Mouse (Mus musculus) right cerebral cortex, adult 2 months (tissue): ENCODE data around the gene Ythdf1.

ENCODE experiments used
- DNase-seq, 2 experiments: peaks; one replicate each; pipeline ENCODE4 v3.0.0; 2021 to 2022; ENCODE audit warnings: low spot score in 2 of 2

Gene Ythdf1

DNA sequence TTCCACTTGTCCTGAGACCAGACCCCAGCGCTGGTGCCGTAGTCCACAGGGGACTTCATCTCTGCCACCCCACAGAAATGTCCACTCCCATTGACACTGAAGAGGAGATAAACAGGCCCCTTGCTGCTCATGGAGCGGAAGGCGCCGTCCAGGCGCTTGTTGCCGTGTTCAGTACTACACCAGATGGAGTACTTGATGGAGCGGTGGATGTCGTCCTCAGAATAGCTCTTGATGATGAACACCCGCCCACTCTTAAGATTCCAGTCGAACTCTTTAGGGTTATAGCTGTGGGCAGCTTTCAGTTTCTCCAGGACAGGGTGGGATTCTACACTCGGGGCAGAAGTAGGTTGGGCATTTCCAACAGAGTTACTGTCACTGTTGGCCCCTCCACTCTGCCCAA, 9.8 kb downstream of the Ythdf1 start:
- DNase-seq = peak in 1 of 2 experiments; percentile 35

DNA sequence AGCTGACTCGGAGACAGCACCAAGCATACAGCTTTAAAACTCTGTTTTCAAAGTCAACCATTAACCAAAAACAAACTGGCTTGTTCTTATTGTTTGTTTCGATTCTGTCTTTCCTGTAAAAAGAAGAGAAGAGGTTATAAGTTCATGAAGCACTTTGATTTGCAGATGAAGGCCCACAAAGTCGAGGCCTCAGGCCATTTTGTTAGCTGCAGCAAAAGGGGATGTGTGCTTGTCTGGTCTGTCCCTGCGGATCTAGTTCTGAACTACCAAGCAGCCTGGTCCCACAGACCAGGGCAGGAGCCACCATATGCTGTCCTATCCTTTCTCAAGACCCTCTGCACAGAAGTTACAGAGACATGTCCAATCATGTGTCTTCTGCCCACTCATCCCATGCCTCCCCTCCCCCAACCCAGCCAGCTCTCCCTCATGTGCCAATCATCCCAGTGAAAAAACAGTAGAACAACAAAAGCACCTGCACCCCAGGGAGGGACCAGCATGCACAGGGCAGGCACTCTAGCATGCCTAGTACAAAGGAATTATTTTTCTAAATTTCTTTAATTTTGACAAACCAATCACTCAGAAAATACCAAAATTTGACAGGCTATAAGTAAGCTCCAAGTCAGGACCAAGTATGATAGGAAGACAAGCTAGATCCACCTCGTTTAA, 15.1 kb downstream of the Ythdf1 start:
- DNase-seq = no peak

GRCm38 (mm10) chr2:180904435-180905208, 16.1 kb downstream of the Ythdf1 start:
- DNase-seq = peak; percentile 37 to 65

DNA sequence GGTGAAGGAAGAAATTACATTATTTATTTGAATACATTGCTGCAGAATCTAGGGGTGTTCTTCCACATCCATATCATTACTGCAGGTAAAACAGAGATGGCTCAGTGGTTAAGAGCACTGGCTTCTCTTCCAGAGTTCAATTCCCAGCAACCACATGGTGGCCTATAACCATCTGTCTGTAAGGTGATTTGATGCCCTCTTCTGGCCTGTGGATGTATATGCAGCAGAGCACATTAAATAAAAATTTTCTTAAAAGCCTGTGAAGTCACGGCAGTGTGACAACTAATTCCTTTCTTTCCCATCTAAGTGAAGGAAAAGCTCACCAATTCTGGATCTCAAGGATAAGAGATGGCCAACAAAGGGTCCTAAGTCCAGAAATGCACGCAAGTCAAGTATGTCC, 18.7 kb downstream of the Ythdf1 start:
- DNase-seq = peak; percentile 20 to 39

GRCm38 (mm10) chr2:180897857-180898256, 22.9 kb downstream of the Ythdf1 start:
- DNase-seq = peak; percentile 44 to 50

DNA sequence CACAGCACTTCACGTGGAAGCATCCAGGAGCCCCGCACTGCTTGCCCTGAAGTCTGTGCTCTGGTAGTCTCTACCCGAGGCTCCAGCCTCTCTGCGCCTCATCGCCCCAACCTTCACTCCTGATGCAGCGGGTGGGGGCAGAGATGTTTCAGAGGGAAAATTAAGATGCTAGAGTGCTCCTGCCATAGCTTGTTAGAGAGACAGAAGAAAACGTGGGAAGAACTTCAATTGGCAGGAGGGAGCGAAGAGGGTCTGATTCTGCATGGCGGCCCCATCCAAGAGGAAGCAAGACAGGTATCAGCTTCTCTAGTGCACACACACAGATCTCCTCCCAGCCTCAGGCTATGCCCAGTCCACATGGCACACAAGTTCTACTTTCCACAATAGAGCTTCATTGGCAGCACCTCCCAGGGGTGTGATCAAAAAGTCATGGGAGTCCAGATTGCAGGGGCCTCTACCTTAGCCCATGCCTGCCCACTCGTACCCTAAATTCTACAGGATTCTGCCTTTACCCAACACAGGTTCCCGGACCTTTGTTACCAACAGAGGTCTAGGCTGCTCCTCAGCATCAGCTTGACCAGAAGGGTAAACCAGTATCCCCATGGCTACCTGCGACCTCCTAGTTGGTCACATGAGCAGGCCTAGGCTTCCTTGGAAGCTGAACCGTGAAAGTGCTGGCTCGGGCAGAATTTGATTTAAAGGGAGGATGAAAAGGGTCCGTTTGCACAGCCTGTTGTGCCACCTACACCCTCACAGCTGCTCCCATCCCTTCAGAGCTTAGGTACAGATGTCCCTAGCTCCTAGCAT, 23.7 kb downstream of the Ythdf1 start:
- DNase-seq = peak; percentile 47 to 59

DNA sequence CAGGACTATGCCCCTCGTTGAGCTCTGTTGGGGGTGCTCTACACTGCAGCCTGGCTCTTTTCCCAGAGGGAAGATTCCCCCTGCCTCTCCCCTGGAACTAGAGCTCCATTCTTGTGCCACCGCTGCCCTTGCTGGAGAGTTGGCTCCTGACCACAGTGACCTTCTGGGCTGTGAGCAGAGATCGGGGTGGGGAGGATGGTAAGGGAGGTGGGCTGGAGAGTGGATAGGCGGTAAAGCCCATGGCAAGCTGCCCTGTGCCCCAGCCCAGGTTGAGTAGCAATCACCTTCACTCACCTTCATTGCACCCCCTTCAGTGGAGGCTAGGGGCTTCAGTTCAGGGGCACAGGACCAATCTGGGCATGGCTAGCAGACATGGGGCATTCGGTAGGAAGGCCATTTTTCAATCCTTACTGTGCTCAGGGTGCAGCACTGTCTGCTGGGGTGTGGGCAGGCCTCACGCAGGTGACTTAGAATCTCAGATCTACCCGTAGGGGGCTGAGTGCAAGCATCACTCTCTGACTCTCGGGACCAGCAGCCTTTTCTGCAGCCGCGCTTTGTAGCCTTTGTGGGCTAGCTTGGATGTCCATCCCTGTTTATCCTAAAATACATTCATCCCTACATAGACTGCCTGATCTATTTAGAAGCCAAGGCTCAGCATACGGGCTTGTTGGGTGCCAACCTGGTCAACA, 24.8 kb downstream of the Ythdf1 start:
- DNase-seq = peak; percentile 41 to 47

DNA sequence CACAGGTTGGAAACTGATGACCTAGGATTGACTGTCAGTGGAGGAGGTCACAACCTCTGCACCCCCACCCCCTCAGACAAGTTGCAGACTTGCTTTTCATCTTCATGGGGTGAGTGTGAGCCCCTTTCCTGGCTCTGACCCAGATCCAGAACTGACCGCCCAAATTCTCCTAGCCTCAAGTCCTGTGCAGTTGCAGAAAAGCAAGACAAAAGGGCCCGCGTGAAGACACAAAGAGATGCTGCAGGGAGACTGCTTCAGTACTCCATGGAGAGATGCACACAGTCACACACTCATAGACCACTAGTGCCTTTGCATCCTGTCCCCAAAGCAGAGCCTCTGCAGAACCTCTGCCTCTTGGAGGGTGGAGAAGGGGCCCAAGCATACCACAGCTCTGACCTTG, 25.4 kb downstream of the Ythdf1 start:
- peak in 1 of 2 experiments; percentile 29 for DNase-seq

GRCm38 (mm10) chr2:180894734-180895133, 26.0 kb downstream of the Ythdf1 start:
- peak; percentile 92 to 94 for DNase-seq

DNA sequence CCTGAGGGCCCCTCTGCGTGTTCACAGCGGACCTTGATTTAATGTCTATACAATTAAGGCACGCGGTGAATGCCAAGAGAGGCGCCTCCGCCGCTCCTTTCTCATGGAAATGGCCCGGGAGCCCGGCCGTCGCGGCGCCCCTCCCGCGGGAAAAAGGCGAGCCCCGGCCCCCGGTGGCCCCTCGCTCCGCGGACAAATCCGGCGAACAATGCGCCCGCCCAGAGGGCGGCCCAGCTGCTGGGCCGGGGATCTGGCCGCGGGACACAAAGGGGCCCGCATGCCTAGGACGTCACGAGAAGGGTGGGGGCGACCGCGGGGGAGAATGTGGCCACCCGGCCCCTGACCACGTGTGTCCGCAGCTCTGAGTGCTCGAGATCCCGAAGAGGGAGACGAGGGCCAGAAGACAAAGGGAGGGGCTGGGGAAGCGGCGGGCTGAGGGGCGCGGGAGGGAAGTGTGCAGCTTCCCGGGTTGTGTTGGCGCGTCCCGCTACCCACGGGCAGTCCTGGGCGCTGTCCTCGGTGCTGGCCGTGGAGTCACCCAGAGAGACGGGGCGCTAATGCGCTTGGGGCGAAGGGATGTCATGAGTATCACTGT, 26.6 kb downstream of the Ythdf1 start:
- DNase-seq = peak in 1 of 2 experiments; percentile 37

DNA sequence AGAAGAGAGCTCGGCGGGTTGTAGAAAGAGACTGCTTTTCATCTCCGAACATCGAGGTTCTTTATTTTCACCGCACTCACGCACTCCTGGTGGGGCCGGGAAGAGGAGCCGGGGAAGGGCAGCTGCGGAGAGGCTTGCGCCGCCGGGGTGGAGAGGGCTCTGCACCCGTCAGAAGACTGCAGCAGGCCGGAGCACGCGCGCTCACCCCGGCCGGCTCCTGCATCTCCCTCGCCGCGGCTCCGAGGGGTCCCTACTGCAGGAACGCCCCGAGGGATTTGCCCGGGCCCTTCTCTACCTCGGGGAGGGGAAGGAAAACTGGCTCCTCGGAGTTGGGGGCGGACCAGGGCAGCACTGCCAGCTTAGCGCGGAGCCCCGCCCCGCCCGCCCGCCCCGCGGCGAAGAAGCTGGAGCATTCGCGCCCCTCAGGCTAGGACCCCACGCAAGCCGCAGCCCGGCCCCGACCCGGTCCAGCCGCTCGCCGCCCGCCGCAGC, 27.2 kb downstream of the Ythdf1 start:
- peak; percentile 44 to 49 for DNase-seq

GRCm38 (mm10) chr2:180892841-180893521, 27.8 kb downstream of the Ythdf1 start:
- peak; percentile 92 to 94 for DNase-seq

DNA sequence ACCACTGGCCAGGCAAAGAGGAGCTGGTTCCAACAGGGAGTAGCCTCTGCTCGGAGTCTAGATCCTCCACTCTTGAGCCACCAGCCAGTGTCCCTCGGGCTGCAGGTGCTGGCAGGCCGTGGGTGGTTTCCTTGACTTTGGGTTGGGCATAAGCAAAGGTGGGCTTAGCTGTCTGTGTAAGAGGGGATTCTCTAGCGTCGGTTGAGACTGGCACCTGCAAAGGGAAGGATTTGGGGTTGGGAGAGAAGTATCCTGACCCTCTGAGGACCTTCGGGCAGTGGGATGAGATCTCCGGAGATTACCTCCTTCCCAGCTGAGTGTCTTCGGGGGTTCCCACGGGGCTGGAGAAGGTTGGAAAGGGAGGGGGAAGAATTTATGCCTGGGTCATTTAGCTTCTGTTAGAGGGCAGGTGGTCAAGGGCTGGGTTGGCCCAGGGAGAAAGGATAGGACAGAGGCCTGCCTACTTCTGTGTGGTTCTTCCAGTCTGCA, 28.9 kb downstream of the Ythdf1 start:
- no peak for DNase-seq

DNA sequence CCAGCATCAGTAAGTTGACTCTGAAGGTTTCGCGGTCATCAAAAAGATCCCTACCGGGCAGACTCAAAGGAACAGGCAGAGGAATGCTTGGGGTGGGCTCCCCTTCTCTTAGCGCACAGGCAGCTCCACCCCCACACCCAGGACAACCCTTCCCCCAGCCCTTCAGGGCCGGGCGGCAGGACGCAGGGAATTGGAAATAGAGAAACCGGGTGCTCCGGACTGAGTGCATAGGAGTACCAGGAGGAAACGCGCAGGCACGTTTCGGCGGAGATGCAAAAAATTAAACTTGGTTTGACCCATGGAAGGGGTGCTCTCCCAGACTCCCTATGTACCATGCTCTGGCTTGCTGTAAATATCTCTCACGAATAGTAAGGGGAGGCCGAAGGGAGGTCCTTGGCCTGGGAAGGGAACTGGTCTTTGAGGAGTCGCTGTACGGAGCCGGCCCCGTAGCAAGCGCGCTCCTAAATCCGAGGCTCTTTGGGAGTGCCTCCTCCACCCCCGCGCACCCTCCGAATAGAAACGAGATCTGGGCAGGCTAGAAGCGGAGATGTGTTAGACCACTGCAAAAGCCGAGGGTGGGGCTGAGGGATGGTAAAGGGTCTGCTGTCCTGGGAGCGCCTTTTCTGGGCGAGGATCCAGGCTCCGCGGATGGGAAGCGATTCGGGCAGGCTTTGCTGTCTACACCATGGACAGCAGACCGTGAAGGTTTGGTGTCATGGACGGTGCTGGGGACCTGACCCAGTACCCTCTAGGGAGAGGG, 29.5 kb downstream of the Ythdf1 start:
- peak; percentile 75 to 84 for DNase-seq

GRCm38 (mm10) chr2:180890422-180891074, 30.2 kb downstream of the Ythdf1 start:
- peak in 1 of 2 experiments; percentile 39 for DNase-seq

DNA sequence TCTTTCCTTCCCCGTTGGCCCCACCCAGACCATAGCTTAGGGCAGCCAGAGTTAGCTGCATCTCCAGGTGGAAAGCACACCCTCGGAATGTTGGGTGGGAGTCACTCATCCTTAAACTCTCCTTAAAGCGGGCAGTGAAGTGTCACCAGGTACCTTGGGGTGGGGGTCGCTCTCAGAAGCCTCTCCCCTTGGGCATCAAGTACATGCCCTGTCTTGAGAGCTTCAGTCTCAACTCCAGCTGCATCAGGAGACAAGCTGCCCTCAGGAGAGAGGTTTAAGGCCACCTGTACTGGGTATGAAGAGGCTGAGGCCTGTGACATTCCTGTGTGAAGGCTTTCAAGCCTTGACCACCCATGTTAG, 30.8 kb downstream of the Ythdf1 start:
- DNase-seq = no peak

DNA sequence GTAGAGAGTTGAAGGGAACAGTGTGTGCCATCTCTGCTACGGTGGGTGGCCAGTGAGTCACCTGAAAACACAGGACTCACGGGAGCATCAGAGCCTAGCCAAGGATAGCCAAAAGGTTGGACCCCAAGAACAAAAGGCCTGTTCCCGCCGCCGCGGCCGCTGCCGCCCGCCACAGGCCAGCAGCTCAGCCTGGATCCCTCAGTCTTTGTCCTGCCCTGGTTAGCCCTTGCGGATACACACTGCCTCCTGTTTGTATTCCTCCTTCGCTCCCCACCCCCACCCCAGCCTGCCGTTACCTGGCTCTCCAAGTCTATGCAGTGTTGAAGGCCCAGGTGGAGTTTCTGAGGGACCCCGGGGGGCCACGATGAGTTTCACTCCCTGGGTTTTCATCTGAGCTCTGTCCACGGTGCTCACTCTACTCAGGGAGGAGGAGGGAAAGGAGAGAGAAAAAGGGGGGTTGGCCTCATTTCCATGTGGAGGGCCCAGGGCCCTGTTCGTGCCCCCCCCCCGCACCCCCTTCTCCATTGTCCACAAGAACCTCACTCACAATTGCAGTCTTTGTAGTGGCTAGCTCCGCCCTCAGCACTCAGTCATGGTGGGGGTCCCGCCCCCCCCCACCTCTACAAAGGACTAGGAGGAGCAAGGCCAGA, 31.4 kb downstream of the Ythdf1 start:
- DNase-seq = no peak

DNA sequence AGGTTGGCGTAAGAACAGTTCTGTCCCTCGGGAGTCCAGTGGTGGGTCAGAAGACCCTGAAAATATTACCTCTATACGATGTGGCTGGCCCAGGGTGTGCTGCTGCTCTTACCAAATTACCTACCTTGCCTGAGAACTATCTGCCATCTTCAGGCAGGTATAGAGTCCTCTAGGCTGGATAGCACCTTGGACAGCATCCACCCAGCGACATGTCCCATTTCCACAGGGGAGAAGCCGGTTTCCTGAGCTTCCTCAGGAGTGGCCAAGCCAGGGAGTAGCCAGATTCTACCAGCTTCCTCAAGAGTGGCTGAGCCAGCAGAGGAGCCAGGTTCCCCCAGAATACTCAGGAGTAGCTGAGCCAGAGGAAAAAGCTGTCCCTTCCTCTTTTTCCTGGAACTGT, 35.5 kb downstream of the Ythdf1 start:
- DNase-seq = no peak

GRCm38 (mm10) chr2:180881281-180881680, 39.5 kb downstream of the Ythdf1 start:
- no peak for DNase-seq
